Mouse (Mus musculus): ENCODE data around the gene Gm9747. TPM values are rescaled to one million over a fixed set of nuclear protein-coding genes. Genes with fewer than 3 reads are reported as not detected.

The Gm9747 gene
- polyA plus RNA-seq (2017; shearing (Covaris generic)): not detected

GRCm38 (mm10) chr1:82232812-82233211, at the start of gene Gm9747:
Gene Gm9747, plus strand, starts transcription at chr1:82233112.

Other genes with a start within 250 kb of the Gm9747 start
- not detected for gene Irs1, start 58.3 kb downstream of the Gm9747 start, polyA plus RNA-seq (2017; shearing (Covaris generic))
- gene Rhbdd1, start 83.3 kb downstream of the Gm9747 start, polyA plus RNA-seq (2017; shearing (Covaris generic)): 33.7 TPM

All from inflammation-experienced regulatory T-cells, adult 16 weeks (primary cell).